Mouse (Mus musculus) midbrain, postnatal 0 days (tissue): Measurements from ENCODE around the gene Atp4a. TPM values are rescaled to one million over a fixed set of nuclear protein-coding genes. Genes with fewer than 3 reads are reported as not detected.

Source experiments
- ATAC-seq: fragments of 200-750 bp; cut with Nextera tagmentation; 2 replicates; pipeline ENCODE4 v1.8.0; 2017; ENCODE audit warnings: moderate number of reproducible peaks, mild to moderate bottlenecking, moderate TSS enrichment, moderate library complexity; ENCODE audit not compliant: low FRiP score
- DNase-seq: peaks from one replicate; pipeline ENCODE4 v3.0.0-alpha.2; 2015; ENCODE audit warnings: low spot score
- H3K27ac ChIP-seq: fragments of 300-500 bp; sonication (generic); 2 replicates; pipeline ENCODE4 v1.5.1; 2014; ENCODE audit warnings: low read depth, mild to moderate bottlenecking, low read length, mixed read lengths
- H3K27me3 ChIP-seq: fragments of 300-500 bp; sonication (generic); 2 replicates; pipeline ENCODE4 v1.6.1; 2014; ENCODE audit warnings: low read length, control low read depth, mixed read lengths; ENCODE audit not compliant: insufficient read depth
- H3K36me3 ChIP-seq: fragments of 300-500 bp; sonication (generic); 2 replicates; pipeline ENCODE4 v1.6.1; 2014; ENCODE audit warnings: low read length, control low read depth, mixed read lengths; ENCODE audit not compliant: insufficient read depth
- H3K4me1 ChIP-seq: fragments of 300-500 bp; sonication (generic); 2 replicates; pipeline ENCODE4 v1.6.1; 2014; ENCODE audit warnings: mild to moderate bottlenecking, control low read depth, antibody characterized with exemption, low read length, mixed read lengths; ENCODE audit not compliant: insufficient read depth
- H3K4me2 ChIP-seq: fragments of 300-500 bp; sonication (generic); 2 replicates; pipeline ENCODE4 v1.6.1; 2014; ENCODE audit warnings: low read depth, mild to moderate bottlenecking, low read length, mixed read lengths; ENCODE audit not compliant: poor library complexity, severe bottlenecking
- H3K4me3 ChIP-seq: fragments of 300-500 bp; sonication (generic); 2 replicates; pipeline ENCODE4 v1.5.1; 2014; ENCODE audit warnings: low read depth, mild to moderate bottlenecking, low read length, moderate library complexity
- H3K9ac ChIP-seq: fragments of 300-500 bp; sonication (generic); replicated peaks from 2 replicates; pipeline ENCODE4 v1.6.1; 2014; ENCODE audit warnings: mild to moderate bottlenecking, low read length, moderate library complexity, mixed read lengths; ENCODE audit not compliant: poor library complexity, severe bottlenecking
- H3K9me3 ChIP-seq: fragments of 300-500 bp; sonication (generic); 2 replicates; pipeline ENCODE4 v1.6.1; 2016; ENCODE audit warnings: low read length, control low read depth
- CTCF ChIP-seq: IDR thresholded peaks from 2 replicates; pipeline ENCODE4 v1.5.1; 2016; ENCODE audit warnings: antibody characterized with exemption, mild to moderate bottlenecking
- WGBS: fragments of 180-500 bp; shearing (Covaris S2); extraction: QIAGEN DNeasy Blood & Tissue Kit; methylation state at CpG from one replicate; pipeline ENCODE4 v1.1.7; 2014; 5-methylcytosine and 5-hydroxymethylcytosine counted together
- polyA plus RNA-seq: library from polyadenylated mRNA; unstranded; fragments of >200 nt; fragmentation: Nextera tagmentation; extraction: Ambion mirVana; gene quantifications from 2 replicates; pipeline ENCODE4 v1.2.1, GENCODE M21; 2015
- total RNA-seq: library from RNA; depleted of rRNA; stranded (reverse); fragments of >200 nt; gene quantifications from 2 replicates; pipeline ENCODE4 v1.2.3, GENCODE M21; 2014

Gene Atp4a
- total and polyA plus RNA-seq, 2 experiments from 2014 or later = 0.82 to 2.7 TPM

DNA sequence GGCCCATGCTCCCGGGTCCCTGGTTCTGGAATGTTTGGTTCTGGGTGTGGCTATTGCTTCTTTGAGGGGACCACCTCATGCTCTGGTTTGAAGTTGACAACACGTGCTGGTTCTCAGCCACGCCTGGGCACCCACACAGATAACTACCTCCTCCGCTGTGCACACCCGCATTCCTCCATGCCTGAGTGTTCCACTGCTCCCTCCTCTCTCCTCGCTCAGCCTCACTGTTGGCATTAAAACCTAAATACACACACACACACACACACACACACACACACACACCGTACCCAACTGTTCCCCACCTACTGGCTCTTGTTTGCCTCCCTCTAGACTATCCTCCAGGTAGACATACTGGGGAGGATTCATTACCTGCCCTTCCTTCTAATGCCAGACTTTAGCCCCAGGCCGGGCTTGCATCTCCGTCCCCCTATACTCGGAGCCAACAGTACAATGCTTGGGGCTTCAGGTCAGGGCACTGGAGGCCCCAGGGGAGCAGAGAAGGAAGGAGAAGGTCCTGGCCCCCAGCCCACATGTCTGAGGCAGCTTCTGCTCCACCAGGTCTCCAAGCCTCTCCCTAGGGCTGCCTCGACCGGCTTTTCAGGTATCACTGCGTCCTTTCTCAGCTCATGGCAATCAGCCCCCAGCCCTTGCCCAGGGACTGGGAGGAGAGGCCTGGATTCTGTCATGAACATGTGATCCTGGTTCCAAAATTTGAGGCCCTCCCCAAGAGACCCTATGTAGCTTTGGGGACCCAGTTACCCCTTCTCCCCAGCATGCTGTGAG, 38.0 kb downstream of the Atp4a start:
- no peaks in the 10 kb centered on the region for H3K4me1 ChIP-seq
- H3K36me3 ChIP-seq = peaks cover 5% of the 10 kb centered on the region
- H3K27ac ChIP-seq = no peak overlapping the region
- 86% methylated on average over 13 of the region's 13 CpGs for WGBS
- no peak for TF ChIP-seq CTCF
- H3K4me3 ChIP-seq = no peak overlapping the region
- ATAC-seq = no peak
- H3K9me3 ChIP-seq = 0 out of 2 replicates have a peak, but pooled peaks cover 5% of the 10 kb centered on the region
- DNase-seq = no peak
- no peak overlapping the region for H3K9ac ChIP-seq
- no peak overlapping the region for H3K4me2 ChIP-seq
- no peaks in the 10 kb centered on the region for H3K27me3 ChIP-seq

DNA sequence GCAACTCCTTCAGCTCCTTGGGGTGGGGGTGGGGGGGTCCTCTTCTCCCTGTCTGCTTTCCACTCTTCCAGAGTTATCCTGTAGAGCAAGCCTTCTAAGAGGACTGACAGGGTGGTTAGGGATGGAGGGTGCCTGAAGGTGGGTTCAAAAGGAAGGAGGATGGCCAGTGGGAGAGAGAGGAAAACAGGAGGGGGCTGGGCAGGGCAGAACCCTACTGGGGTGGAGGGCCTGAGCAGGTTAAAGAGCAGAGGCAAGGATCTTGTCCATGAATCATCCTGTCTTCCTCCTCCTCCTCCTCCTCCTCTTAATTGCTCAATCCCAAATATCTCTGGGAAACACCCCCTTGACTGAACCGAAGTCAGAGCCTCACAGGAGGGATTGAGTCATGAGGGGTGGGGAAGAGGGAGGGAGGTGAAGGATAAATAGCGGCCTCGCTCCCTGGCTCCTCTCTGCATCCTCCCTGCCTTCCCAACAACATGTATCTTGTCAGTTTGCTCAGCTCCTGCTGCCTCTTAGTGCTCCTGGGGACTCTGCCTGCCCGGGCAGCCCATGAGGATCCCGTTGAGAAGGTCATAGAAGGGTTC, 39.2 kb downstream of the Atp4a start, which contains the start of gene Sbsn:
Gene Sbsn, plus strand, starts transcription at position 386 of the 584 bp plus-strand sequence.
- Histone ChIP-seq H3K4me3 (no peak within 1 kb of the TSS), H3K9me3 (0 out of 2 replicates have a peak, but pooled peaks cover 7% of the 10 kb centered on the region), H3K4me2 (no peak within 1 kb of the TSS), H3K27me3 (no peaks in the 10 kb centered on the region), H3K27ac (no peak within 1 kb of the TSS), H3K9ac (no peak within 1 kb of the TSS), H3K4me1 (no peaks in the 10 kb centered on the region), H3K36me3 (peaks cover 11% of the 10 kb centered on the region)
- TF ChIP-seq CTCF = no peak
- ATAC-seq = no peak
- DNase-seq = no peak
- 75% methylated on average over 5 of the region's 5 CpGs for WGBS

DNA sequence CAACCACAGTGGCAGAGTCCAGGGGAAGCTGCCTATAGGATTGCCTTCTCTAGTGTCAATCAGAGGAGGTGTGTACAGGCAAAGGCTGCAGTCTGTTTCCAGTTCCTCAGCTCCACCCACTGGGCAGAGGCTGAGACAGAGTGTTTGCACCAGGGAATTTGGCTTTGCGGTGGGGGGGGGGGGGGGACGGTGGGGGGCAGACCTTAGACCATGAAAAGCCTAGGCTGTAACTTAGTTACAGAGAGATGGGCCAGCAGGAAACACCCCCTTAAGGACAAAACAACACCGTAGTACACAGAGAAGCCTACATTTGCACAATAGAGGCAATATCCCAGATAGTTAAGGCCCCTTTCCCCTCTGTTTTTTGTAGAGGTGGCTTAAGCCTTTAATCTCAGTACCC, 45.0 kb downstream of the Atp4a start:
- no peaks in the 10 kb centered on the region for H3K4me1 ChIP-seq
- H3K27ac ChIP-seq = no peak overlapping the region
- H3K9ac ChIP-seq = no peak overlapping the region
- no peak overlapping the region for H3K4me3 ChIP-seq
- DNase-seq = no peak
- no peak overlapping the region for H3K4me2 ChIP-seq
- 0 out of 2 replicates have a peak, but pooled peaks cover 7% of the 10 kb centered on the region for H3K9me3 ChIP-seq
- 66% methylated on average over 3 of the region's 3 CpGs for WGBS
- peaks cover 11% of the 10 kb centered on the region for H3K36me3 ChIP-seq
- no peak for TF ChIP-seq CTCF
- no peaks in the 10 kb centered on the region for H3K27me3 ChIP-seq
- ATAC-seq = no peak

DNA sequence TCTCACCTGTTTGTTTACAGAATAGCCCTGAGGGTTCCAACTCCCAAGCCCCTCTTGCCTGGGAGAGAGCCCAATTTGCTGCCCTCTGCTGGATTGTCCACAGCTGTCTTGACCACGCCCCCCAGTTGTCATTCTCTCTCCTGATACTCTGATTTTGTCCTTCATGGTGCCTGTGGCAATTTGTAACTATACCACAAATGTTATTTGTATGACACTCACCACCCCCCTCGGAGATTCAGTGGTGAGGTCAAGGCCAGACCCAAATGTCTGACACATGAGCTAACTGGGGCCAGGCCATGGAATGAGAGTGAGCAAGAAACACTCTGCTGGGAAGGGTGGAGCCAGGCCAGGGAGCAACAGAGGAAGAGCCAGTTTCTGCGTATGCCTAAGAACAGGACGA, 46.8 kb downstream of the Atp4a start:
- Histone ChIP-seq H3K4me1 (no peaks in the 10 kb centered on the region), H3K36me3 (peaks cover 11% of the 10 kb centered on the region), H3K27me3 (no peaks in the 10 kb centered on the region), H3K27ac (no peak overlapping the region), H3K4me3 (no peak overlapping the region), H3K9ac (no peak overlapping the region), H3K9me3 (0 out of 2 replicates have a peak, but pooled peaks cover 7% of the 10 kb centered on the region), H3K4me2 (no peak overlapping the region)
- 48% methylated on average over 4 of the region's 4 CpGs for WGBS
- DNase-seq (peak; percentile 38), ATAC-seq (no peak)
- TF ChIP-seq CTCF = peak; percentile 64

DNA sequence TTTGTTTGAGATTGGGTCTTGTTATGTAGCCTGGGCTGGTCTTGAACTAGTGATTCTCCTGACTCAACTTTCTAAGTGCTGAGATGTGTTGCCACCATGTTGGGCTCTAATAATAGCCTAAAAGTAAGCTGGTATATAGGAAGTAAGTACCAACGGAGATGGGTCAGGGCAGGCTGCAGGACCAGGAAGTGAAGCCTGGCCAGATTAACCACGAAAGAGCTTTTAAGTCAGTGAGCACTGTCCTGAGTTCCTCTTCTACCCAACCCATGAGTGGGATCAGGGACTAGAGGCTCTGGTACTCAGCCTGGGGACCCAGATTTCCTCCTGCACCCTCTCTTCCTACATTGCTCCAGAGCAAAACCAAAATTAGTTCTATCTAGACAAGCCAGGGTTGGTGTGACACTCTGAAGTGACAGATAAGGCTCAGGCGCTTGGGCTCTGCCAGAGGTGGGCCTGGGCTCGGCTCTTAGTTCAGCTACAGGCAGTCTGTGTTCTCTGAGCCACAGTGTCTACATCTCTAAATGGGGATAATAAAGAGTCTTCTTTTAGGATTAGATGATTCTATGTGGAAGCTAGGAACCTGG, 49.9 kb downstream of the Atp4a start:
- TF ChIP-seq CTCF = no peak
- H3K9ac ChIP-seq = no peak overlapping the region
- H3K4me3 ChIP-seq = no peak overlapping the region
- ATAC-seq (no peak), DNase-seq (no peak)
- no peaks in the 10 kb centered on the region for H3K9me3 ChIP-seq
- H3K36me3 ChIP-seq = no peaks in the 10 kb centered on the region
- no peak overlapping the region for H3K4me2 ChIP-seq
- H3K27ac ChIP-seq = no peak overlapping the region
- no peaks in the 10 kb centered on the region for H3K4me1 ChIP-seq
- 78% methylated on average over 4 of the region's 4 CpGs for WGBS
- H3K27me3 ChIP-seq = no peaks in the 10 kb centered on the region

DNA sequence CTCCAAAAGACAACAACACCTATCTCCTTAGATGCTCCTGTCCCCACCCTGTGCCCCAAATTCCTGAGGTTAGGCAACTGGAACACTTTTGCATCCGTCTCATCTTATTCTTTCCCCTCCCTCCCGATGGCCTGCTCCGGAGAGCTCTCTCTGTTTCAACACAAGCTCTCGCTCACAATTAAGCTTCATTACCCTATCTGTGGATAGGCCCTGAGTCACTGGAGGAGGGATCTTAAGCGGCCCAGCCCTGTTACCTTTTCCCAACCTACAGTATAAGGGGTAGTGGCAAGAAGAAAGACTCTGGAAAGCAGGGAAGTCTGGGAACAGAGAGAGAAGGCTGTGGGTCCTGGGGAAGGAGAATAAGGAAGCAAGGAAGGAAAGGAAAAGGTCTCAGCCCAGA, 51.4 kb downstream of the Atp4a start, which contains the start of gene Dmkn:
Gene Dmkn, plus strand, starts transcription at position 301 of the 400 bp plus-strand sequence.
- Histone ChIP-seq H3K4me2 (no peak within 1 kb of the TSS), H3K27ac (no peak within 1 kb of the TSS), H3K27me3 (no peaks in the 10 kb centered on the region), H3K9ac (no peak within 1 kb of the TSS), H3K36me3 (no peaks in the 10 kb centered on the region), H3K4me3 (no peak within 1 kb of the TSS), H3K9me3 (no peaks in the 10 kb centered on the region), H3K4me1 (no peaks in the 10 kb centered on the region)
- ATAC-seq = no peak
- DNase-seq = no peak
- no peak for TF ChIP-seq CTCF
- WGBS = 38% methylated on average over 5 of the region's 5 CpGs
